Mouse (Mus musculus) NIH3T3 (cell line): Measurements from ENCODE around the gene Psd.

Experiments
- DNase-seq: peaks from one replicate; pipeline ENCODE4 v3.0.0-alpha.2; 2012; ENCODE audit warnings: low read depth

Gene Psd

GRCm38 (mm10) chr19:46338942-46339286 is 12.0 kb upstream of the Psd start:
- no peak for DNase-seq

DNA sequence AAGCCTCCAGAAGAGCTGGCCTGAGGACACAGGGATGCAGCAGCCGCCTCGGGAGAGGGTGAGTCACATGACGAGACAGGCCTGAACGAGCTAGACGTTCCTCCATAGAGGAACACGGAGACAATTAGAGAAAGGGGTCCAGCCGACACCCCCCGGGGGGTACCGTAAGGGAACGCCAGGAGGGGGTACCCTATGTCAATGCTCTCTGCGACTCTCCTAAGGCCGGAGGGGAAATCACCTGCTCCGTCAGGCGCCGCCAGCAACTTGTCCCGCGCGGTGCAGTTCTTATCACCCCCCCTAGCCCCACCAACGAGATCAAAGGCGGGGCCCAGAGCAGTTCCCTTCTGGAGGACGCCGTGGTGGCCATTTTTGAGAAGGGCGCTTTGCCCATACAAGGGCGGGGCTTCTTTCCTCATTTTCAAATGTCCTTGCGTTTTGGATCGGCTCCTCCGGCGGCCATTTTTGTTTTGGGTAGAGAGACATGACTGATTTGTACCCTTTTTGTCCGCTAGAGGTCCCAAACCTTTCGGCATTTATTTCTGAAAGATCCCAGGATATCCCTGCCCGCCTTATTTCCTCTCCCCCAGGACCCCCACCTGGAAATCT is 11.5 kb upstream of the Psd start, which contains the start of gene Cuedc2:
Gene Cuedc2, minus strand, starts transcription at position 372 of the 606 bp plus-strand sequence.
- peak; percentile 99 for DNase-seq

- DNase-seq = no peak
These were observed 10.9 kb upstream of the Psd start for GRCm38 (mm10) chr19:46337719-46338330.

- no peak for DNase-seq
These were observed 7.0 kb upstream of the Psd start for GRCm38 (mm10) chr19:46333906-46334305.

- no peak for DNase-seq
These were observed 5.9 kb upstream of the Psd start for GRCm38 (mm10) chr19:46332721-46333339.

DNA sequence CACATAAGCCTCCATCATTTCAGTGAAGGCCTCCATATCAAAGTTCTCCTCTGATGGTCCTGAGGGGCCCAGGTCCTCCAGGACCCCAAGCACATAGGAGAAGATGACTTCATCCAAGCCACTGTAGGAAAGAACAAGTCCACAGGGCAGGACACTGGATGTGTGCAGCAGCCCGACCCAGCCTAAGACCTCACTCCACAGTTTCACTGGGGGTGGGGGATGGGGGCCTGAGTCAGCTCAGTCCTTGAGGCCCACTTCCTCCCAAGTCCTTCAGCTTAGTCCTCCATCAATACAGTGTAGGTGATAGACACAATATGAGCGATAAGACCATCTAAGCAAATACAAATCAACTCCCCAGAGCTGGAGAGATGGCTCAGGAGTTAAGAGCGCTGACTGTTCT is 5.0 kb upstream of the Psd start:
- no peak for DNase-seq

- DNase-seq = no peak
These were observed 4.4 kb upstream of the Psd start for GRCm38 (mm10) chr19:46331326-46331725.

DNA sequence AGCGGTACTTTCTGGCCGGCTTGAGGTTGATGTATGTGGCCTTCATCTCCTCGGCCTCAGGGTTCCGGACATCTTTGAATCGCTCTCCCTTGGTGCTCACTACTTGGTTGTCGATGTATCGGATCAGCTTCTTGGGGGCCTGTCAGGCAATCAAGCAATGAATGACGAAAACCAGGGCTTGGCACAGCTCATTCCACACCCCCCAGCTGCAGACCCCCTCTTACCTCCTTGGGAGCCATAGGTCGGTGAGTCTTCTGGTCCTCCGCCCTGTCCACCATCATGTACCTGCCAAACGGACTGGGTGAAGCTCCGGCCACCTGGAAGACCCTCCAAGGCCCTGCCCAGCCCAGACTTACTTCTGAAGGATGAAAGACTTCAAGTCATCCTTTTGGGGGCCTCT is 3.7 kb upstream of the Psd start:
- DNase-seq = no peak

DNA sequence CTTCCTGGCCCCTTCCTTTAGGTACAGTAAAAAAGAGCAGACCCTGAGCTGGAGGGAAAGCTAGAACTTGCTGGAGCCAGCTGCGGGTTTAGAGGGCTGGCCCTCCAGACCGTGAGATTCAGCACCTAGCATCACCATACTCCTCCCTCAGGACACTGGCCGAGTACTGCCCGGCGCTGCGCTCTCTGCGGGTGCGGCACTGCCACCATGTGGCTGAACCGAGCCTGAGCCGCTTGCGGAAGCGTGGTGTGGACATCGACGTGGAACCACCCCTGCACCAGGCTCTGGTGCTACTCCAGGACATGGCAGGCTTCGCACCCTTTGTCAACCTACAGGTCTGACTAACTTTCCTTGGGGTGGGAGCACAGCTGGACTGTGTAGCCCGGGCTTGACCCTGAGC is 3.0 kb upstream of the Psd start:
- DNase-seq = peak; percentile 96

GRCm38 (mm10) chr19:46329031-46329641 is 2.2 kb upstream of the Psd start:
- peak; percentile 49 for DNase-seq

- DNase-seq = peak; percentile 99
These were observed 1.4 kb upstream of the Psd start, which contains the start of gene Fbxl15 for GRCm38 (mm10) chr19:46328081-46329030. Gene Fbxl15, plus strand, starts transcription at chr19:46328184.

DNA sequence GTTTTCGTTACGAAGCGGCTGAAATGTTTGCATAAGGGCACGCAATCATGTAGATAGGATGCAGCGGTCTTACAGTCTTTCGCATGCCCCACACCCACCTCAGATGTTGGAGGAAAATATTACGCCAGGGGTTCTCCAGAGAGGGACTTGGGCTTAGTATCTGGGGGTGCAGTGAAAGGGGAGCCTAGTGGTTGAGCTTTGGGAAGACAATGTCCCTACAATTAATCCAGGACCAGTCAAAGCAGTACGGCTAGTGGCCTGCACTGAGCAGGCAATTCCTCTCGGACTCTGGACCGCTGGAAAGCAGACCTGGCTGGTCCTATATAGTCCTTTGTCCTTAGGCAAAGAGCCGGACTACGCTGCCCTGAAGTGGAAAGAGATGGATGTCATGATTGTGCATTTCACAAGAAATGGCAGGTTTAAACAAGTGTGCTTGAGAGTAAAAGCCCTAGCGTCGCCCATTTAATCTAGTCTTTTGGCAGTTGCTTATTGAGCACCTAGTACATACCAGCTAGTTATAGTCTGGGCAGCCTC is 642 bp upstream of the Psd start:
- no peak for DNase-seq

DNA sequence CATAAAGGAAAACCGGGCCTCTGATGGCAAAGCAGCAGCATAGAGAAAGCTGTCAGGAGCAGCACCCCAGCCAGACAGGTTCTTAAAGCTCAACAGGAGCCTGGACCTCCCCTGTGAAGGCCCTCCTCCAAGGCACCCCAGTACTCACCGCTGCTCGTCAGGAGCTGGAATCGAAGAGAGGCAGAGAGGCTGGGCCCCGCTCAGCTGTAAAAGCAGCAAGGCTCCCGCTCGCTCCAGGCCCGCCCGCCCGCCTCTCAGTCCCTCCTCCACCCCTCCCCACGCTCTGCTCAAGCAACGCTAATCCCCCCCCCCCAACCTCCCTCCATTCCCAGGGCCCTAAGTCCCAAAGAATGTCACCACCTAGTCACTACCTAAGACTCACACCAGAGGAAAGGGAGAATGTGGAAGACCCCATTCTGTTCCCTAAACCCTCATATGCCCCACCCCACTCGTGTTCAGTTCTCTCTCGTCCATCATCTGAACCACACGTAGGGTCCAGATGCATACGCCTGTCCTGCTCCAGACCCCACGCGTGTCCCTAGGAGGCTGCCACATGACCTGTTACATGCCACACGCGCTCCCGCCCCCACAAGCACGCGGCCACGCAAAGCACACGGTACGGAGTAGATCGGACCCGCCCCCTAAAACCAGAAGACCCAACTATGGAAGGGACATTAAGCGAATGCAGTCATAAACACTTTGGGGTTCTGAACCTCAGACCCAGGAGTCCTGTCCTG is 769 bp downstream of the Psd start:
- no peak for DNase-seq

DNA sequence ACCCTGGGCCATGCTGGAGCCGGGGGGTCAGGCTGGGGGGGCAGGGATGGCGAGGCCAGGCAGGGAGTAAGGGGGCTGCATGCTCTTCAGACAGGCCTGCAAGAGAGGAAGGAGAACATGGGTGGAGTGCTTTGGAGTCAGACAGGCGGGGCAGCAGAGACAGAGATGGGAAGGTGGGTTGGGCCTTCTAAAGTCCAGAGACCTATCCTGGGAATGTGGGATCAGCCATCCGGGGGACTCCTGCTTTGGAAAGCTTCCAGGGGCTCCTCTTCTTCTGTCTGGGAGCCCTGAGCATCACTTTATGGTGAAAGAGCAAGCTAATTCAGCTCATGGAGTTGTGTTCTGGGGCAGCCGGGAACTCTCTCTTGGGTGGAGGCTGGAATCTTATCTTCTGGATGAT is 2.0 kb downstream of the Psd start:
- DNase-seq = no peak

DNA sequence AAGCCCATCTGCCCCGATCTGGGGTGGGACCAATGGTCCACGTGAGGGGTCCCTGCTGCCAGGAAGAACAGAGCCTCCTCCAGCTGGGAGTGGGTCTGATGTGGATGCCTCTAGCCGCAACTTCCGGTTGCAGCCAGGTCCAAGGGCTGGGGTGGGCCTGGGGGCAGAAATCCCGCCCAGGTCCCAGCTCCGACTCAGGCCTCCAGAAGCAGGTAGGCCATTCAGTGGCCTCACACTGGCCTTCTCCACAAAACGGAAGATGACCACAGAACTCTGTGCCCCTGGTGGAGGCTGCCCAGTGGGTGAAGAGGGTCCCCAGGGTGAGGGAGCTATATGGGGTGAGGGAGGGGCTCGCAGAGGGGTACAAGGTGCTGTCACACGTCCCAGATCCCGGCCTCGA is 2.6 kb downstream of the Psd start:
- DNase-seq = no peak

DNA sequence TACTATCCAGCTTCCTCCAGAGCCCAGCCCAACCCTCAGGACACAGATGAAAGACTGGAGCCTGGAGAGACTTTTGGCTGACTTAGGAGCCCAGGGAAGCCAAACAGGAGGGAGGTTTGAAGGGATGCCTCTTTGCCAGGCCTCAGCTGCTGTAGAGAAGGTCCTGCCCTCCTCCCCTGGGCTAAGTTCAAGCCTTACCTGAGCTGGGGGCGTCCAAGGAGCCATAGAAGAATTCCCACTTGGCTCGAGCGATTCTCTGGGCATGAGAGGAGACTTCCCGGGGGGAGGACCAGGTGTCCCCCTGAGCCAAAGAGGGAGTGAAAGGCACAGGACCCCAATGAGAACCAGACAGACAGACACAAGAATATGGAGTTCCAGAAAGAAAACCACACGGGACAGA is 3.2 kb downstream of the Psd start:
- DNase-seq = no peak

DNA sequence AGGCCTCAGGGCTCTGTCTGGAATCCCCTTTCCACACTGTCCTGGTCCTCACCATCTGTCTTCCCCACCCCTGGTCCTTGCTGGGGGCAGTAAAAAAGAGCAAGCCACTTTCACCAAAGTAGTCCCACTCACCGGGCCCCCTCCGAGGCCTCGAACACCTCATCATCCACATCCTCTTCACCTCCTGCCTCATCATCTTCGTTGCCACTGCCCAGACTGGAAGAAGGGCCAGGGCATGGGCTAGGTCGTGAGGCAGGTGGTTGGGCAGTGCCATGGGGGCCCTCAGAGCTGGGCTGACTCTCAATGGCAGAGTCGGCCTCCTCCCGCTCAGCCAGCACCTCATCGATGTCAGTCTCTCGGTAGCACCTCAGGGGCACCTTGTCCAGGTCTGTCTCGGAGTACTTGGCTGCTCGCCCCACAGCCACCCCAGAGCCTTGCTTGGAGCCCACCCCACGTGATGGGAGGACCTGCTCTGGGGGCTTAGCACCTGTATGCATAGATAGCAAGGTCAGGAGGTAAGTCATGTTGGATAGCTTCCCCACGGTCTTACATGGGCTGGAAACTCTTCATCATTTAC is 3.9 kb downstream of the Psd start:
- no peak for DNase-seq

GRCm38 (mm10) chr19:46322144-46322995 is 4.6 kb downstream of the Psd start:
- no peak for DNase-seq

DNA sequence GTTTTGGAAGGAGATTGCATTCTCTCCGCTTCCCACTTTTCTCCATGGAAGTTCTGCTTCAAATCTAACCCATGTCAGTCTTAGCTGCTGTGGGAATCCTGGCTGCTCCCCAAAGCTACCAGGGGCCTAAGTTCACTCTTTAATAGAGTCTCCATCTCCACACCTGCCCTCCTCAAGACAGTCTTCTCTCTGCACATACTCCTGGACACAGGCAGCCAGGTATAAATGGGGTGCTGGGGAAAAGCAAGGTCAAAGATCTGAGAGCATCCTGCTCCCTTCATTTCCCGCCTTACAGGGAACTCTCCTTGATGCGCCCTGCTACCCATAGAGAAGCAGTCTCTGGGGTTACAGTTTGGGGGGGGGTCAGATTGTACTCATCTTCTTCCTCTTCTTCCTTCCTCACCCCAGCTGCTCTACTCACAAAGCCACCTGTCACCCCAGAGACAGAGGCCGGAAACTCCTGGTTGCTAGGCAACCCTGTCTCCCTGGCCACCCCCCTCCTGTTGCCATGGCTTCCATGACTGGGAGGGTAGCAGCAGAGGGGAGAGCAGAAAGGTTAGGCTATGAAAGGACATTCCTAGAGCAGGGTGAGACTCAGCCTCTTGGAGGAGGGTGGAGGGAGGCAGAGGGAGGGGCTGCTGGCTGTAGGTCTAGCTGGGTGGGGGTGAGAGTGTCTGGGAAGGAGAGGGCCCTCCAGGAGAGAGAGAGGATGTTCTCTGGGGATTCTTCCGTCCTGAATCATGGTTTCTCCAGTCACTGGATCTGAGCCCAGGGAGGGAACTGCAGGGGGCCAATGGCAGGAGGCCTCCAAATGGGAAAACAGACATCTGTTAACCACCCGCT is 5.6 kb downstream of the Psd start:
- DNase-seq = peak; percentile 95
